Mouse (Mus musculus) megakaryocyte, embryonic 14.5 days (primary cell): ENCODE results near the gene Il3. TPM values are rescaled to one million over a fixed set of nuclear protein-coding genes. Genes with fewer than 3 reads are reported as not detected.
"Not testable (repeated sequence)": the region's sequence is repeated elsewhere in the genome, so short reads cannot be mapped to it uniquely, and the experiment has no call there.

Source experiments
- H3K27me3 ChIP-seq: replicated peaks from 2 replicates; pipeline ENCODE3; 2012; ENCODE audit warnings: inconsistent platforms
- H3K36me3 ChIP-seq: replicated peaks from 2 replicates; pipeline ENCODE3; 2012; ENCODE audit warnings: low read length, inconsistent platforms, mixed read lengths
- H3K4me1 ChIP-seq: 2 replicates; pipeline ENCODE4 v1.6.1; 2012; ENCODE audit warnings: inconsistent platforms
- H3K4me3 ChIP-seq: replicated peaks from 2 replicates; pipeline ENCODE3; 2012; ENCODE audit warnings: moderate library complexity, mild to moderate bottlenecking, inconsistent platforms
- H3K9me3 ChIP-seq: 2 replicates; pipeline ENCODE4 v1.6.1; 2012; ENCODE audit warnings: inconsistent platforms
- FLI1 ChIP-seq: IDR thresholded peaks from 2 replicates; pipeline ENCODE4 v1.6.1; 2012; ENCODE audit warnings: low read length, inconsistent platforms, mixed read lengths
- GATA1 ChIP-seq: IDR thresholded peaks from 3 replicates; pipeline ENCODE4 v1.6.1; 2012; ENCODE audit warnings: mixed read lengths, low read length, inconsistent platforms, borderline replicate concordance
- polyA plus RNA-seq: library from polyadenylated mRNA; stranded (reverse); fragments of >175 nt; gene quantifications from 2 replicates; pipeline ENCODE4 v1.2.3, GENCODE M21; 2012; ENCODE audit warnings: low replicate concordance; ENCODE audit not compliant: insufficient read depth

Il3 gene
- polyA plus RNA-seq, 1 experiment: not detected

DNA sequence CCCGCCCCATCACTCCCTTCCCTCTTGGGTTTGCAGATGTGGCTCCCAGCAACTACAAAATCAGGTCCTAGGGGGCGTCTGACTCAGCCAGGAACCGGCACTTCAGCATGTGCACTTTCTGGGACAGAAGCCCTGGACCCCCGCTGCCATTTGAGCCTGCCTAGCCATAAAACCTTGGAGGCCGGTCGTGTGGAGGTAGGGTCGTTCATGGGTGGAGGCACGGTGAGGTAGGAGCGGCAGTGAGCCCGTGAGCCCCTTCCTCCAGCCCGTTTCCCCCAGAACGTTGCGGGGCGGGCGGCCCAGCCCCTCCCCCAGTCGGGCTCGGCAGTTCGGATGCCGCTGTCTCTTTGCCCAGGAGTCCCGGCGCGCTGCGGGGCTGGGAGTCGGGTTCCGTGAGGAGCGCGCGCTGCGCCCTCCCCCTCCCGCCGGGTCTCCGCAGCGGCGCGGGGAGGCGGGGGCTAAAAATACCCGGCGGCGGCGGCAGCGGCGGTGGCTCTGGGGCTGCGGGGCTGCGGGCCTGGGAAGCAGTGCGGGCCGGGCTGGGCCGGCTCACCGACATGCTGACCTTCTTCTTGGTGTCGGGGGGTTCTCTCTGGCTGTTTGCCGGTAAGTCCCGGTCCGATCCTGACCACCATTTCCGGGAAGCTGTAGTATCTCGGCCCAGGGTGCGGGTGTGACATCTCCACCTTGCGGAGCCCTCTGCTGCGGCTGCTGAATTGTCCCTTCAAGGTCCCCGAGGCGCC lies 36.8 kb upstream of the Il3 start, which contains the start of gene Acsl6:
TSS of gene Acsl6 (plus strand) at position 71 of the 743 bp plus-strand sequence.
- Histone ChIP-seq H3K4me3 (peak within 1 kb of the TSS; percentile 76), H3K4me1 (peaks cover 11% of the 10 kb centered on the region), H3K36me3 (no peaks in the 10 kb centered on the region), H3K27me3 (peaks cover 76% of the 10 kb centered on the region), H3K9me3 (peaks cover 14% of the 10 kb centered on the region)
- TF ChIP-seq FLI1: no peak
- TF ChIP-seq GATA1: no peak

DNA sequence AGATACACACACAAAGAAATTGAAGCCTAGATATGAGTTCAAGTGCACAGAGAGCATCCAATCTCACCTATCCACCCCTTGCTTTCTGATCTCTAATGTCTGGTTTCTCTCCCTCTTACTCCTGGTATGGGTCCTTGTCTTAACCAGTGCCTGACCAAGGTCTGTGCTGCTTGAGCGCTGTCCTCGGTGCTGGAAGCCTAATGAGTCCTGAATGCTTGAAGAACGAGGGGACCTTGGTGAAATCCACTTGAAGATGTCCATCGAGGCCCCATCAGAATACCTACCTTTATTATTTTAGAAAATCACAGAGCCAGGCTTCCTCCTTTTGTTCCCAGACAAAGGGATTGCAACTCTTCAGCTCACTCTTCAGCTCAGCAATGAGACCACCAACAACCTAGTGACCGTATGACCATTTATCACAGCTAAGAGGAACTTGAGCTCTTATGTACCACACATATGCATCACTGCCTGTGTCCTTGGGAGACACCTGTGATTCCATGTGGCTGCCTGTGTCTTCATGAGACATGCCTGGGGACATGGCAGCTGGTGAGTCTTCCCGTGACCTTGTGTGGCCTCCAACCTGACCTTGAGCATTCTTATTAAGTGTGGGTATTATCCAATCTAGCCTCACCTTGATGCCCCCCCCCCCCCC lies 36.1 kb upstream of the Il3 start:
- Histone ChIP-seq H3K27me3 (peaks cover 71% of the 10 kb centered on the region), H3K4me3 (no peak overlapping the region), H3K4me1 (peaks cover 11% of the 10 kb centered on the region), H3K9me3 (peaks cover 16% of the 10 kb centered on the region), H3K36me3 (no peaks in the 10 kb centered on the region)
- TF ChIP-seq FLI1 (no peak), GATA1 (no peak)

DNA sequence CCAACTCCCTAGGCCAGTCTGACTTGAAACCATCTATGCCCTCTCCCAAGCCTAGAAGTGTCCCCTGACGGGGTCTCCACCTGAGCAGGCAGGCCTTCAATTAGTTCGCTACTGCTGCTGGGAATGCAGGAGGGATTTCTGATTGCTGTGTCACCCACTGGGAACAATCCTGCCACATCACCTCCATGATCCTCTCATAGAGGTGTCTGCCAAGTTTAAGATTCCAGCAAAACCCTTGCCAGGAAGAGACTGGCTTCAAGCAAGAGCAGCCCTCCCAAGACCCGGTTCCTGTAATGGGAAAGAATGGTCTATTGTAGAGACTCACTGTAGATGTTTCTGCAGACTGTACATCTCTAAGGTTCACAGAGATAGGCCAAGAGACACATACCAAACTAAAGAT lies 35.5 kb upstream of the Il3 start:
- Histone ChIP-seq H3K36me3 (no peaks in the 10 kb centered on the region), H3K4me1 (peaks cover 11% of the 10 kb centered on the region), H3K9me3 (peaks cover 22% of the 10 kb centered on the region), H3K27me3 (peaks cover 68% of the 10 kb centered on the region), H3K4me3 (no peak overlapping the region)
- TF ChIP-seq FLI1: no peak
- no peak for TF ChIP-seq GATA1

DNA sequence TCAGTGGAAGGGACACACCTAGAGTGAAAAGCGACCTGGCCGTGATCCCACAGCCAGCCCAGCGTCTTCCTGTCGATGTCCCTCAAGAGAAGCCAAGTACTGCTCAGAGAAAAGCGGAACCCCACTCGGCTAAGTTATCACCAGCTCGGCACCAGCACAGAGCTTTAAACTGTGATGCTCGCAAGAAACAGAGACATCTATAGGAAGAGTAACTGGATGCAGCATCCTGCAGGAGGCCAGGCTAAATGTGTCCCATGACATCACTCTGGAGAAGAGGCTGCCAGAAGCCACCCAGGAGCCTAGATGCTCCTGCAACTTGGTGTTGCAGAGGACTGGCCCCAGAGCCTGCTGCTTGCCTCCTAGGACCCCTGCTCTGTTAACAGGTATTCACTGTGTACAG lies 34.9 kb upstream of the Il3 start:
- H3K36me3 ChIP-seq: no peaks in the 10 kb centered on the region
- no peak overlapping the region for H3K4me3 ChIP-seq
- peaks cover 28% of the 10 kb centered on the region for H3K9me3 ChIP-seq
- peaks cover 63% of the 10 kb centered on the region for H3K27me3 ChIP-seq
- H3K4me1 ChIP-seq: peaks cover 11% of the 10 kb centered on the region
- TF ChIP-seq FLI1: no peak
- no peak for TF ChIP-seq GATA1

DNA sequence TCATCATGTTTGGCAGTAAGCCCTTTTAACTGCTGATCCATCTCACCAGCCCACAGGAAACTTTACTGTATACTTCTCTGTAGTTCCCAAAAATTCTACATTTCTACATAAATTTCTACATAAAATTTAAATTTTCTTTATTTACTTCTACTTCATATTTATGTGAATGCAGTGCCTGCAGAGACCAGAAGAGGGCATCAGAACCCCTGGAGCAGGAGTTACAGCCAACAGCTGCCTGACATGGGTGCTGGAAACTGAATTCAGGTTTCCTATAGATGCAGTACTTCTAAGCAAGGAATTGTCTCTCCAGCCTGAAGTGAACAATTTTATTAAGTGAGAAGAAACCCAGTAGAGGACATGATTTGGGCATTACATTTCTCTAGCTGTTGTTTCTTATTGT lies 31.7 kb upstream of the Il3 start:
- H3K27me3 ChIP-seq: peaks cover 47% of the 10 kb centered on the region
- peaks cover 28% of the 10 kb centered on the region for H3K9me3 ChIP-seq
- no peaks in the 10 kb centered on the region for H3K36me3 ChIP-seq
- H3K4me3 ChIP-seq: no peak overlapping the region
- H3K4me1 ChIP-seq: peaks cover 2% of the 10 kb centered on the region
- TF ChIP-seq FLI1 (no peak), GATA1 (no peak)

DNA sequence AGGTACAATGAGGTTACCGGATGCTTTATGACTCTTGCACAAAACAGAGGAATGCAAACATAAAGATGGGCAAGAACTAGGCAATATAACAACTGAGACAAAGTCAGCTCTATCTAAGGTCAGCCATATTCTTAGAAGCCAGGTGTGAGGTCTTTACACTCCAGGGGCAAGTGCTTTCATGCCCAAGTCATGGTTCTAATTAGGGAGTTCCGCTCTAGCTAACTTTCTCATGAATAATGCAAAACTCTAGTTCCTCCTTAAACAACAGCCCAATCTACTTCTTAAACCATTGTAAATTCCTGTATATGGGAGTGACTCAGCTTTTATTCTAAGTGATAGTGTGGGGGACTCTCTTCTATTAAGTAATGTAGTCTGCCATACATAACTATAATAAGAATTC lies 30.4 kb upstream of the Il3 start:
- peaks cover 35% of the 10 kb centered on the region for H3K27me3 ChIP-seq
- H3K9me3 ChIP-seq: peaks cover 28% of the 10 kb centered on the region
- H3K36me3 ChIP-seq, H3K4me1 ChIP-seq, H3K4me3 ChIP-seq: not testable (repeated sequence)

DNA sequence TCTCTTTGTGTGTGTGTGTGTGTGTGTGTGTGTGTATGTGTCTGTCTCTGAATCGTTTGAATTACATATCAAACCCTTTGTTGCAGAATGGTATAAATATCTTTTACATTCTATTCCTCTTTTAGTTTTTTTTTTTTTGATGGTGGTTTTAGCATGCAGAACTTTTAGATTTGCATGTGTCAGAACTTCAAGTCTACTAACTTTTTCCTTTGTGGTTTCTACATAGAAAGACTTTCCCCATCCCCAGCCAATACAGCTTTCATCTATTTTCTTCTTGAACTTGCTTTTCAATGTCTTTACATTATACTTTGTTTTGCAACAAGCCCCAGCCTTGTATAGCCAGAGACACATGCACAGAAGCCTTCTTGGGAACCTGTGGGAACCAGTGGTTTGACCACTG lies 29.7 kb upstream of the Il3 start:
- no peaks in the 10 kb centered on the region for H3K4me1 ChIP-seq
- H3K36me3 ChIP-seq: no peaks in the 10 kb centered on the region
- H3K27me3 ChIP-seq: peaks cover 28% of the 10 kb centered on the region
- H3K4me3 ChIP-seq: no peak overlapping the region
- peaks cover 28% of the 10 kb centered on the region for H3K9me3 ChIP-seq
- no peak for TF ChIP-seq GATA1
- no peak for TF ChIP-seq FLI1

DNA sequence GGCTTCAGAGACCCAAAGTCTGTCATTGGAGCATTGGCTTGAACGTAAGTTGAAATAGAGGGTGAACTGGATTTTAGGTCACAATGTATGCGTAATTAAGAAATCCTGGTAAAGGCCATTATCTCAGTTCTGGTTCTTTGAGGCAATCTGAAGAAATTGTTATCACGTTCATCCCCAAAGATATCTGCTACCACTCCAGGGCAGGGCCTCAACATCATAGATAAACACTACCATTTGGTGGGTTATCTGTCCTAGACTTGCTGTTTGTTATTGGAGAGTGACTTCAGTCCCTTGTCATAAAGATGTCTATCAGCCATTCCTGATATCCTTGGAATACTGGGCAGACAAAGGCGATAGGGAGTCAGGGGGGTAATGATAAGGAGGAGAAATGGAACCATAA lies 28.9 kb upstream of the Il3 start:
- H3K9me3 ChIP-seq: peaks cover 28% of the 10 kb centered on the region
- H3K4me3 ChIP-seq: no peak overlapping the region
- H3K36me3 ChIP-seq: no peaks in the 10 kb centered on the region
- H3K4me1 ChIP-seq: no peaks in the 10 kb centered on the region
- H3K27me3 ChIP-seq: peaks cover 25% of the 10 kb centered on the region
- TF ChIP-seq FLI1: no peak
- no peak for TF ChIP-seq GATA1

DNA sequence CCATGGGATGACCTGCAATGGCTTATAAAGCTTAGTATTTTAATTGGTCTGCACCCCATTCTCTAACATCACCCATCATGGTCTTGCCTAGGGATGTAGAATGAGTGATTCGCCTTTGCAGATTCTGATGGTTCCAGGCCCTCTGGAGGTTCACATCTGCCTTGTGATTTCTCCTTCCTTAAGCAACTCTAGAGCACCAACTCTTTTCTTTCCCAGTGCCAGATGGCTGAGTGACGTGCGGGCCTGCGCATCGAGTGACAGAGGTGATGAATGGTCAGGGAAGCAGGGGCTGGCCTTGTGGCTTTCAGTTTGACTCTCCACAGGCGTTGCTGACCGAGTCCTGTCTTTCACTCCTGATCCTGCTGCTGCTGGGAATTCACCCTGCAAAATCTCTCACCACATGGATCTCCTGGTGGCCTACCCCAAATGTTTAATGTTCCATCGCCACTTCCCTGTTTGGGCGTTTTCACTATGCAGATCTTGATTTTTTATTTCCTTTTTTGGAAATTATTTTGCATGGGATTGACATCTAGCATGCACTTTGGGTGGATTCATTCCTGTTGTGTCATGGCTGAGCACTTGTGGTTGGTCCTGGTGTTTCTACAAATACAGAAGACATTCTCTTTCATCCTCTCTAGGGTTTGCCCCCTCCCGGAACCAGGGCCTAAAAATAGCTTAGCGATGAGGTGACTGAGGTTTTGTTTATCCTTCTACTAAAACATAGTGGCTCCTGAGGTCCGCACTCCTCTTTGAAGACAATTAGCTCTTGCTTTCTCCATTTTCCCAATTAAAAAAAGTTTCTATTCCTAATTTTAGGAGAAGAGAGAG lies 27.1 kb upstream of the Il3 start:
- no peak for TF ChIP-seq GATA1
- no peak for TF ChIP-seq FLI1
- peaks cover 24% of the 10 kb centered on the region for H3K27me3 ChIP-seq
- no peaks in the 10 kb centered on the region for H3K36me3 ChIP-seq
- H3K4me1 ChIP-seq: no peaks in the 10 kb centered on the region; the same call in 1 of the 2 replicates
- peaks cover 16% of the 10 kb centered on the region for H3K9me3 ChIP-seq
- H3K4me3 ChIP-seq: no peak overlapping the region

DNA sequence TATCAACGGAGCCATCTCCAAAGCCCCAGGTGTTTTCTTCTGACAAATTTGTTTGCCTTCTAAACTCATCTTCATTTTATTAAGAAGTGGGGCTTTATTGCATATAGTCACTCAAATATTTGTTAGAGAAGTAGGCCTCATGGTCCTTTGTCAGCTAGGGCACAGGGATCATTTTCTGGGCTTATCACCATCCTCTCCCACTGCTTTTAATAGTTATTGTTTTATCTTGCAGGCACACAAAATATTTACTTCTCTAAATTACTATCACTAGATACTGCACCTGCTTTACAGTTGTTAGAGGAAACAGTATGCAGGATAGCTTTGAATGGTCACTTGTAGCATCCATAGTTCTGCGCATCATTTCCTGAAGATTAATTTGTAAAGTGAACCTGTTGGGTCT lies 25.1 kb upstream of the Il3 start:
- Histone ChIP-seq H3K36me3 (no peaks in the 10 kb centered on the region), H3K9me3 (peaks cover 1% of the 10 kb centered on the region), H3K4me1 (peaks cover 8% of the 10 kb centered on the region), H3K27me3 (peaks cover 22% of the 10 kb centered on the region), H3K4me3 (no peak overlapping the region)
- TF ChIP-seq FLI1 (no peak), GATA1 (no peak)
